Mouse (Mus musculus) bone marrow, adult 2 months (tissue): ENCODE data around the gene Hsp90ab1. TPM values are rescaled to one million over a fixed set of nuclear protein-coding genes. Genes with fewer than 3 reads are reported as not detected.

Source experiments
- H3K27ac ChIP-seq: fragments of 200-500 bp; 2 replicates; pipeline ENCODE4 v1.5.1; 2012; ENCODE audit warnings: low read depth, mild to moderate bottlenecking, control low read depth, inconsistent platforms, low read length; ENCODE audit not compliant: control insufficient read depth, poor library complexity, insufficient read depth
- H3K4me1 ChIP-seq: fragments of 200-500 bp; 2 replicates; pipeline ENCODE4 v1.6.1; 2011; ENCODE audit warnings: low read length; ENCODE audit not compliant: control insufficient read depth, insufficient read depth
- H3K4me3 ChIP-seq: fragments of 200-500 bp; replicated peaks from 2 replicates; pipeline ENCODE3; 2011; ENCODE audit warnings: mild to moderate bottlenecking, low read depth, low read length, control low read depth; ENCODE audit not compliant: control insufficient read depth
- CTCF ChIP-seq: fragments of 200-500 bp; IDR thresholded peaks from 2 replicates; pipeline ENCODE4 v1.5.1; 2011; ENCODE audit warnings: low read length, control low read depth; ENCODE audit not compliant: control insufficient read depth, insufficient read depth
- POLR2A ChIP-seq: fragments of 200-500 bp; IDR thresholded peaks from 2 replicates; pipeline ENCODE4 v1.6.1; 2011; ENCODE audit warnings: low read depth, mild to moderate bottlenecking, control low read depth, low read length, borderline replicate concordance; ENCODE audit not compliant: control insufficient read depth
- WGBS: fragments of 180-500 bp; shearing (Covaris S2); methylation state at CpG from one replicate; pipeline ENCODE4 v1.1.7; 2018; 5-methylcytosine and 5-hydroxymethylcytosine counted together
- polyA plus RNA-seq: library from polyadenylated mRNA; stranded (reverse); fragments of >200 nt; gene quantifications from 2 replicates; pipeline ENCODE4 v1.2.4, GENCODE M21; 2011; ENCODE audit warnings: low replicate concordance; ENCODE audit not compliant: missing spikeins, insufficient read depth, insufficient read length

Gene Hsp90ab1
- polyA plus RNA-seq, 1 experiment = 1,077 TPM

GRCm38 (mm10) chr17:45551816-45552451 lies 21.1 kb downstream of the Hsp90ab1 start:
- TF ChIP-seq CTCF (peak; percentile 88), POLR2A (no peak)
- Histone ChIP-seq H3K4me1 (no peaks in the 10 kb centered on the region; the same call in 1 of the 2 replicates), H3K4me3 (no peak overlapping the region), H3K27ac (no peak overlapping the region)
- 6% methylated on average over 8 of the region's 8 CpGs for WGBS

GRCm38 (mm10) chr17:45551249-45551796 lies 21.7 kb downstream of the Hsp90ab1 start:
- WGBS = 70% methylated on average over 7 of the region's 7 CpGs
- TF ChIP-seq CTCF = no peak
- TF ChIP-seq POLR2A = no peak
- Histone ChIP-seq H3K27ac (no peak overlapping the region), H3K4me3 (no peak overlapping the region), H3K4me1 (no peaks in the 10 kb centered on the region; the same call in 1 of the 2 replicates)

DNA sequence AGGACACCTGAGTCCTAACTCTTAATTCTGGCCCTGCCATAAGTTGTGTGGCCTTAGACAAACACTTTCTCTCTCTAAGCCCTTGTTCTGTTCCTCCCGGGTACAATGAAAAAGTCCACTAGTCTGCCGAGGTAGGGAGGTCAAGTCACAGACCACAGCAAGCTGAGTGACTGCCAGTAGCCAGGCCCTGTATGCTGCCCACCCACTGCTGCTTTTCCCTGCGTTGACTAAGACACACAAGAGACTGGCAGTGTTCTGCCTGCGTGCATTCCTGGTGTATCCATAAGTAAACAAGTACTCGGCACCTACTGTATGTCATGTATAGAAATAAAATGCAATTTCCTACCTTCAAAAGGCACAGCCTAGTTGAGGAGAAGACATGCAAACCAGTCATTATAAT lies 22.8 kb downstream of the Hsp90ab1 start:
- 48% methylated on average over 5 of the region's 5 CpGs for whole genome bisulfite sequencing
- H3K27ac ChIP-seq = no peak overlapping the region
- TF ChIP-seq CTCF (no peak), POLR2A (no peak)
- no peaks in the 10 kb centered on the region; the same call in 1 of the 2 replicates for H3K4me1 ChIP-seq
- H3K4me3 ChIP-seq = no peak overlapping the region

- no peak for TF ChIP-seq POLR2A
- no peaks in the 10 kb centered on the region; the same call in 1 of the 2 replicates for H3K4me1 ChIP-seq
- 4% methylated on average over 27 of the region's 29 CpGs for WGBS
- no peak within 1 kb of the TSS for H3K4me3 ChIP-seq
- H3K27ac ChIP-seq = no peak within 1 kb of the TSS
Observed at GRCm38 (mm10) chr17:45549617-45550181, 23.4 kb downstream of the Hsp90ab1 start, which contains the start of gene Tmem151b. Gene Tmem151b, minus strand, starts transcription at chr17:45549677.

DNA sequence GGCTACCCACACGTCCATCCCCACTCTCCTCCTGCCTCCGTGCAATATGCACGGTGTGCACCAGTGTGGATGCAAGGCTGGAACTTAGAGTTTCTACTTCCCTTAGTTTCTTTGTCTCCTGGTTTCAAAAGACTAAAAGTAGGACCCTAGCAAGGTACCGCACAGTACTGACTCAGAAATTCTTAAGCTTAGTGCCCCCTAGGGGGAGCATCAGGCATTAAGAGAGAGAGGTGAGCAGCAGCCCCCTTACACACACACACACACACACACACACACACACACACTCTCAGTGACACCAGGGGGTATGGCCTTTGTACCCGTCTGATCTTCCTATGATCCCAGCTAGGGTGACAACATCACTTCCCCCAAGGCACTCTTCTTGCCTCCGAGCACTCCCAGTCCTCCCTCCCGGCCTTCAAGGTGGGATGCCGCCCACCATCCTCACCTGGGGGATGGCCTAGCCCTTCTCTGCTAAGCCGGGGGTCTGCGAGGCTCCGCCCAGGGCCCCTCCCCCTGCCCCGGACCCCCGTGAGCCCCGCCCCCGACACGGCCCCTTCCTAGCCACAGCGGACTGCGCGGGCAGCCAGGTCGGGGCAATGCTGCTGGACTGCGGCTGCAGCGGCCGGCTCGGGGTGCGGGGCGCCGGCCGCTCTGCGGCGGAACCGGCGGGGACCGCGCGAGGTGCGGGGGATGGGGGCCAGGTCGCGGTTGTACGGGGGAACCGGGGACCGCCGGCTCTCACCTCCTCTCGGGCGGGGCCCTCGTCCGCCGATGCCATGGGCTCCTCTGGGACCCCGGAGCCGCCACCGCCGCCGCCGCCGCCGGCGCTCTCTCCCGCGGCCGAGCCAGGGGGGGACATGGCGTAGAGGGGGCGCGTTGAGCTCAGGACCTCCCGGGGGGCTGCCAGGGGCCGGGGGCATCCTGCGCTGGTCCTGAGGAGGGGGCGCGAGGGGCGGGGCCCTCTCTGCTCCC lies 24.2 kb downstream of the Hsp90ab1 start:
- TF ChIP-seq POLR2A (no peak), CTCF (no peak)
- H3K27ac ChIP-seq = no peak overlapping the region
- H3K4me1 ChIP-seq = no peaks in the 10 kb centered on the region
- H3K4me3 ChIP-seq = no peak overlapping the region
- WGBS = 5% methylated on average over 58 of the region's 68 CpGs

GRCm38 (mm10) chr17:45547461-45548190 lies 25.4 kb downstream of the Hsp90ab1 start:
- WGBS = 78% methylated on average over 5 of the region's 5 CpGs
- H3K4me1 ChIP-seq = no peaks in the 10 kb centered on the region
- TF ChIP-seq POLR2A = no peak
- TF ChIP-seq CTCF = no peak
- H3K27ac ChIP-seq = no peak overlapping the region
- no peak overlapping the region for H3K4me3 ChIP-seq

- no peaks in the 10 kb centered on the region for H3K4me1 ChIP-seq
- TF ChIP-seq POLR2A = no peak
- TF ChIP-seq CTCF = no peak
- whole genome bisulfite sequencing = 75% methylated on average over 16 of the region's 16 CpGs
- H3K4me3 ChIP-seq = no peak overlapping the region
- H3K27ac ChIP-seq = no peak overlapping the region
Observed at GRCm38 (mm10) chr17:45546941-45547340, 26.1 kb downstream of the Hsp90ab1 start.
